Mouse (Mus musculus) megakaryocyte, embryonic 14.5 days (primary cell): Measurements from ENCODE around the gene Acer3.

Experiments used
- FLI1 ChIP-seq: IDR thresholded peaks from 2 replicates; pipeline ENCODE4 v1.6.1; 2012; ENCODE audit warnings: low read length, inconsistent platforms, mixed read lengths
- GATA1 ChIP-seq: IDR thresholded peaks from 3 replicates; pipeline ENCODE4 v1.6.1; 2012; ENCODE audit warnings: mixed read lengths, low read length, inconsistent platforms, borderline replicate concordance

DNA sequence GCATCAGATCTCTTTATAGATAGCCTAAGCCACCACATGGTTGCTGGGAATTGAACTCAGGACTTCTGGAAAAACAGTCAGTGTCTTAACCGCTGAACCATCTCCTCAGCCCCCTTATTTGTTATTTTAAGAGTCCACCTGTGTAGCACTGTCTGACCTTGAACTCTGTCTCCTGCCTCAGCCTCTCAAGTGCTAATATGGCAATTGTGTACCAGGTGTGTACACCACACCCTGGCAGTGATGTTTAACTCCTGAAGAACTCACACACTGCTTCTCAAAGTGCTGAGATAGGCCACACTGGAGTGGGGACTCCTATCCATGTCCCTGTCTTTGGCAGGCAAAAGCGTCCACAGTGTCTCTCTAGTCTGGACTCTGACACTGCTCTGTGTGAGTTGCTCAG, 132.3 kb downstream of the Acer3 start:
- no peak for TF ChIP-seq GATA1
- no peak for TF ChIP-seq FLI1
